Mouse (Mus musculus): Measurements from ENCODE around the gene Cadm2. TPM values are rescaled to one million over a fixed set of nuclear protein-coding genes. Genes with fewer than 3 reads are reported as not detected.

Gene Cadm2
- polyA plus RNA-seq, 1 experiment from 2014 or later: 2.6 TPM

DNA sequence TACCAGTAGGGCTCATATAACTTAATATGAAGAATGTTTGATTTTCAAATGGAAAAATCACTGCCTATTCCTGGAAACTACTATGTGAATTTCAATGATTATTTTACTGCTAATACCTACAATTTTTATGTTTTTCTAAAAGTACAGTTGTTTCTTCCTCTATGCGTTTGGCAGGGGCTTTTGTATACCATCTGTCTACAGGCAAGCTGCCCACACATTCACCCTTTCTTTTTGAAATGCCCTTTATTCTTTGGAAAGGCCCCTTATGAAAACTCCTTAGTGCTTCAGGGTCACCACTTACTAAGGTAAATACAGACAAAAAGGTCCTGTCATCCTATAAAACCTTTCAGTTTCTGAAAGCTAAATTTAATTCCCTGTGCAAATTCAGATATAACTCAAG, 195.3 kb downstream of the Cadm2 start:
- H3K36me3 ChIP-seq: no peaks in the 10 kb centered on the region
- H3K27ac ChIP-seq: no peak overlapping the region
- H3K4me1 ChIP-seq: no peaks in the 10 kb centered on the region
- no peak for DNase-seq (ENCODE audit: low spot score)
- 89% methylated on average over 1 of the region's 1 CpGs for WGBS
- H3K9me3 ChIP-seq (replicated peaks): no peaks in the 10 kb centered on the region
- H3K27me3 ChIP-seq (ENCODE audit: low read depth, poor library complexity, severe bottlenecking): no peaks in the 10 kb centered on the region
- no peak overlapping the region for H3K4me3 ChIP-seq

GRCm38 (mm10) chr16:67410926-67411325, 209.8 kb downstream of the Cadm2 start:
- DNase-seq (ENCODE audit: low spot score): no peak
- 69% methylated on average over 3 of the region's 3 CpGs for WGBS
- Histone ChIP-seq H3K27me3 (ENCODE audit: low read depth, poor library complexity, severe bottlenecking) (no peaks in the 10 kb centered on the region), H3K4me3 (no peak overlapping the region), H3K4me1 (no peaks in the 10 kb centered on the region), H3K36me3 (no peaks in the 10 kb centered on the region), H3K27ac (no peak overlapping the region), H3K9me3 (replicated peaks) (no peaks in the 10 kb centered on the region)

GRCm38 (mm10) chr16:67410482-67410881, 210.2 kb downstream of the Cadm2 start:
- DNase-seq (ENCODE audit: low spot score): no peak
- H3K9me3 ChIP-seq (replicated peaks): no peaks in the 10 kb centered on the region
- 81% methylated on average over 2 of the region's 2 CpGs for WGBS
- H3K4me3 ChIP-seq: no peak overlapping the region
- no peaks in the 10 kb centered on the region for H3K4me1 ChIP-seq
- no peak overlapping the region for H3K27ac ChIP-seq
- no peaks in the 10 kb centered on the region for H3K27me3 ChIP-seq (ENCODE audit: low read depth, poor library complexity, severe bottlenecking)
- no peaks in the 10 kb centered on the region for H3K36me3 ChIP-seq

DNA sequence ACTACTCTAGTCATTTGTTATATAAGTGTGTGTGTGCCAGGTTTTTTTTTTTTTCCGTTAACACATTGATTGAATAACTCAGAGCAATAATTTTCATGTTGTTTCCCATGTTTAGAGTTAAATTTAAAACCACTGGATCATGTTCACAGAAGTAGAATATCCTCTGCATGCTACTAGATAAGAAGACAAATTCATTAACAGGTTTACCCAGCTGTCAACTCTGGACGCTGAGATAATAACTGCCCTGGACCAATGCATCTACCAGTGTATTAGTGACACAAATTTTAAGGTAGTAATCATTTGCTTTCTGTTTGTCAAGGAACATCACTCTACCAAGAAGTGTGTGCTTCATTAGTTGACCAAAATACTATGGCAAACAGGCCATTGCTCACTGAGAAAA, 253.0 kb downstream of the Cadm2 start:
- Histone ChIP-seq H3K9me3 (replicated peaks) (no peaks in the 10 kb centered on the region), H3K36me3 (no peaks in the 10 kb centered on the region), H3K4me3 (no peak overlapping the region), H3K27me3 (ENCODE audit: low read depth, poor library complexity, severe bottlenecking) (no peaks in the 10 kb centered on the region), H3K27ac (no peak overlapping the region), H3K4me1 (no peaks in the 10 kb centered on the region)
- no peak for DNase-seq (ENCODE audit: low spot score)
- WGBS: 85% methylated on average over 2 of the region's 2 CpGs

- Histone ChIP-seq H3K36me3 (no peaks in the 10 kb centered on the region), H3K4me1 (0 out of 2 replicates have a peak, but pooled peaks cover 6% of the 10 kb centered on the region), H3K9me3 (replicated peaks) (no peaks in the 10 kb centered on the region), H3K4me3 (no peak overlapping the region), H3K27me3 (ENCODE audit: low read depth, poor library complexity, severe bottlenecking) (no peaks in the 10 kb centered on the region), H3K27ac (no peak overlapping the region)
- WGBS: 82% methylated on average over 5 of the region's 5 CpGs
- DNase-seq (ENCODE audit: low spot score): no peak
Measured at GRCm38 (mm10) chr16:67348011-67348410, 272.7 kb downstream of the Cadm2 start.

- no peak for DNase-seq (ENCODE audit: low spot score)
- Histone ChIP-seq H3K27me3 (ENCODE audit: low read depth, poor library complexity, severe bottlenecking) (no peaks in the 10 kb centered on the region), H3K4me1 (0 out of 2 replicates have a peak, but pooled peaks cover 6% of the 10 kb centered on the region), H3K36me3 (no peaks in the 10 kb centered on the region), H3K4me3 (no peak overlapping the region), H3K9me3 (replicated peaks) (no peaks in the 10 kb centered on the region), H3K27ac (no peak overlapping the region)
Measured at GRCm38 (mm10) chr16:67347561-67347960, 273.1 kb downstream of the Cadm2 start.

DNA sequence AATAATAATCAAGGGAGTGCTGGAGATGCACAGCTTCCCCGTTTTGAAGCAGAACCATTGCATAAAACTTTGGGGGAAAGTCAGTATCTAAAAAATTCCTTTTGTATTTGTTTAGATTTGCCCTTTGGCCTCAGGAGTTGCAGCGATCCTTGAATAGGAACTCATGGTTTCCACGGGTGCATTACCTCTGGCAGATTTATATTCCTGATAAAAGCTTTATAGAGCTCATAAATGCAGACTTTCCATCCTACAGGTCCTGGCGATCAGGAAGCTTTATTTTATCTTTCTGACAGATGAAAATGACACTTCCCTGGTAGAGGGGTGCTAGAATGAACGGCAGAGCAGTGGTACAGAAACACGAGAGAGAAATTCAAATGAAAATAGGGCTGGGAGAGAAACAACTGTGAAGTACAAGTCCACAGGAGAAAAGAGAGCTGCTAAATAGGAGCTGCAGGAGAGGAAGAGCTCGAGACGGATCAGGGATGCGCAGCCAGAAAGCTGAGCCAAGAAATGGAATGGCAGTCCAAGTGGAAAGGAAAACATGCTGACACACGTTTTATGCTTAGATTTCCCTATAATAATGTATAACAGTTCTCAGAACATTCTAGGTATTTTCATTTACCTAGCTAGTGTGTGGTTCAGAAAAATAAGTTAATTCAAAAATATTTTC, 274.0 kb downstream of the Cadm2 start:
- no peak for DNase-seq (ENCODE audit: low spot score)
- Histone ChIP-seq H3K4me3 (no peak overlapping the region), H3K9me3 (replicated peaks) (no peaks in the 10 kb centered on the region), H3K36me3 (no peaks in the 10 kb centered on the region), H3K4me1 (0 out of 2 replicates have a peak, but pooled peaks cover 6% of the 10 kb centered on the region), H3K27ac (no peak overlapping the region), H3K27me3 (ENCODE audit: low read depth, poor library complexity, severe bottlenecking) (no peaks in the 10 kb centered on the region)
- 52% methylated on average over 10 of the region's 10 CpGs for WGBS

DNA sequence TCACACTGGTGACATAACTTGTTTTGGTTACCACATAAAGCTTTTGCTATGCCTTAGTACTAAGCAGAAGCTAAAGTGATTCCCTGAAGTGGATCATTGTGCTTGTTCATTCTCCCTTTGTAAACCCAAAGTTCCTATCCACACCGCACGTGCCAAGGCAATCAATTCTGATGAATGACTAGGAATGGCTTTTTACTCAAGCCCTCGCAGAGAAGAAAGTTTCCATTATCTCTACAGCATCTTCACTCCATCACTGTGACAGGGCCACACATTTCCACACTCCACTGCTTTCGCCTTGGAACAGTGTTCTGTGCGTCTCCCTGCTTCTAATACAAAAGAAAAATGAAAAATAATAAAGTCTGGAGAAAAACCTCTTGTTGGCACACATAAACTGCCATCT, 276.5 kb downstream of the Cadm2 start:
- H3K4me3 ChIP-seq: no peak overlapping the region
- no peaks in the 10 kb centered on the region for H3K27me3 ChIP-seq (ENCODE audit: low read depth, poor library complexity, severe bottlenecking)
- no peak for DNase-seq (ENCODE audit: low spot score)
- no peaks in the 10 kb centered on the region for H3K9me3 ChIP-seq (replicated peaks)
- H3K36me3 ChIP-seq: no peaks in the 10 kb centered on the region
- H3K27ac ChIP-seq: no peak overlapping the region
- WGBS: 51% methylated on average over 5 of the region's 5 CpGs
- H3K4me1 ChIP-seq: 0 out of 2 replicates have a peak, but pooled peaks cover 6% of the 10 kb centered on the region

DNA sequence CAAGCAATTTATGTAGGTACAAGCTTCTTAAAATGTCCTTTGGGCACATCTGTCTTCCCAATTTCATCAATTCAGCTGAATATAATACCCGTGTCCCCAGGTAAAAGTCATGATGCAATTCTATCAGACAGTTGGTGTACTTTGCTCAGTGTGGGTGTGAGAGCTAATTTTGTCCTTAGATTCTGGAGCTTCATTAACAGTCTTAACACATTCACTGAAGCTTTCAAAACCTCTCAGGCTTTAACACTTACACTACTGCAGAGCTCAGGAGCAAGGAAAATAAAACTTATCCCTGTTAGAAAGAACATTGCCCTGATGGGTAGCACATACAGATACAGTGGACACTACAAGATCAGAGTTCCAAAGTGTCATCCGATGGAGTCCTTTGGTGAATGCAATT, 309.7 kb downstream of the Cadm2 start:
- H3K27ac ChIP-seq: no peak overlapping the region
- H3K4me1 ChIP-seq: no peaks in the 10 kb centered on the region
- DNase-seq (ENCODE audit: low spot score): no peak
- no peaks in the 10 kb centered on the region for H3K27me3 ChIP-seq (ENCODE audit: low read depth, poor library complexity, severe bottlenecking)
- WGBS: 90% methylated on average over 2 of the region's 2 CpGs
- H3K4me3 ChIP-seq: no peak overlapping the region
- no peaks in the 10 kb centered on the region for H3K36me3 ChIP-seq
- H3K9me3 ChIP-seq (replicated peaks): no peaks in the 10 kb centered on the region

- H3K4me1 ChIP-seq: no peaks in the 10 kb centered on the region
Measured at GRCm38 (mm10) chr16:67284664-67285063, 336.0 kb downstream of the Cadm2 start.

DNA sequence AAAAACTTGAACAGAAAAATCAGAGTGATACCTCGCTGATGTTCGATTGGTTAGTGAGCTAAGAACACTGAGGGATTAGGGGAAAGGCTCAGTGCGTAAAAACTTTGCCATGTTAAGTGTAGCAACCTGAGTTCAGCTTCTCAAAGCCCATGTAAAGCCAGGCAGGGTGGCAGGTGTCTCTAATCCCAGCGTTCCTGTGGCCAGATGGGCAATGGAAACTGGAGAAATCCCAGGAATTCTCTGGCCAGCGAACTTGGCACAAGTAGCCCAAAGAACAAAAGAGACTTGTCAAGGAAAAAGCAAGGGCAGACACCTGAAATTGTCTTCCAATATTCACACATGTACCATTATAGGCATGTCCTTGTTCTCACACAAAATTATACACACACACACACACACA, 377.1 kb downstream of the Cadm2 start:
- Histone ChIP-seq H3K27ac (no peak overlapping the region), H3K36me3 (no peaks in the 10 kb centered on the region), H3K27me3 (ENCODE audit: low read depth, poor library complexity, severe bottlenecking) (no peaks in the 10 kb centered on the region), H3K4me3 (no peak overlapping the region), H3K4me1 (no peaks in the 10 kb centered on the region), H3K9me3 (replicated peaks) (no peaks in the 10 kb centered on the region)
- DNase-seq (ENCODE audit: low spot score): no peak
- 85% methylated on average over 5 of the region's 5 CpGs for WGBS

More at GRCm38 (mm10) chr16:67284664-67285063, 336.0 kb downstream of the Cadm2 start:
- H3K27ac ChIP-seq: no peak overlapping the region
- H3K9me3 ChIP-seq (replicated peaks): no peaks in the 10 kb centered on the region
- DNase-seq (ENCODE audit: low spot score): no peak
- 90% methylated on average over 3 of the region's 3 CpGs for WGBS
- no peak overlapping the region for H3K4me3 ChIP-seq
- H3K36me3 ChIP-seq: no peaks in the 10 kb centered on the region
- no peaks in the 10 kb centered on the region for H3K27me3 ChIP-seq (ENCODE audit: low read depth, poor library complexity, severe bottlenecking)

DNA sequence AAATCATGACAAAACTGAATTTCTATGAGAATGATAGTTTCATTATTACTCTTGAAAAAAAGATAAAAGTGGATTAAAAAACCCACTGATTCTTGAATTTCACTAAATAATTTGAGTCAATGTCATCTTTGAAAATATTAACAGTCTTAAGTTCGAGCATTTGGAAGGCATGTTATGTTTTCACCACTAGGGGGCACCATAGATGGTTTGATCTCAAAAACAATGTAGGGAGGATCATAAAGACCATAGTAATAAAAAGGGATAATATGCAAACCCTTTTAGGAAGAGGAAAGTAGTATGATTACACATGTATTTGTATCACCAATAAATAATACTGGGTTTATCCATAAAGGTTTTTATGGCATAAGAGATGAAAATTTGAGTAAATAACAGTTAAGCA, 385.8 kb downstream of the Cadm2 start:
- DNase-seq (ENCODE audit: low spot score): no peak
- Histone ChIP-seq H3K4me1 (no peaks in the 10 kb centered on the region), H3K27ac (no peak overlapping the region), H3K36me3 (no peaks in the 10 kb centered on the region), H3K27me3 (ENCODE audit: low read depth, poor library complexity, severe bottlenecking) (no peaks in the 10 kb centered on the region), H3K4me3 (no peak overlapping the region), H3K9me3 (replicated peaks) (no peaks in the 10 kb centered on the region)
- WGBS: 23% methylated on average over 1 of the region's 1 CpGs

- H3K27me3 ChIP-seq (ENCODE audit: low read depth, poor library complexity, severe bottlenecking): no peaks in the 10 kb centered on the region
- no peaks in the 10 kb centered on the region for H3K9me3 ChIP-seq (replicated peaks)
- H3K27ac ChIP-seq: no peak overlapping the region
- no peaks in the 10 kb centered on the region for H3K36me3 ChIP-seq
- no peaks in the 10 kb centered on the region for H3K4me1 ChIP-seq
- 91% methylated on average over 1 of the region's 1 CpGs for WGBS
- no peak for DNase-seq (ENCODE audit: low spot score)
- no peak overlapping the region for H3K4me3 ChIP-seq
Measured at GRCm38 (mm10) chr16:67226696-67227095, 394.0 kb downstream of the Cadm2 start.

- H3K4me1 ChIP-seq: no peaks in the 10 kb centered on the region
- no peak for DNase-seq (ENCODE audit: low spot score)
- H3K27ac ChIP-seq: no peak overlapping the region
- H3K9me3 ChIP-seq (replicated peaks): no peaks in the 10 kb centered on the region
- H3K27me3 ChIP-seq (ENCODE audit: low read depth, poor library complexity, severe bottlenecking): no peaks in the 10 kb centered on the region
- no peaks in the 10 kb centered on the region for H3K36me3 ChIP-seq
- no peak overlapping the region for H3K4me3 ChIP-seq
Measured at GRCm38 (mm10) chr16:67203329-67203728, 417.4 kb downstream of the Cadm2 start.
